Mouse (Mus musculus): Measurements from ENCODE around the gene Srebf1.

Gene Srebf1

GRCm38 (mm10) chr11:60233235-60233634 lies 10.9 kb upstream of the Srebf1 start:
- no peak for DNase-seq (ENCODE audit: low read depth)

GRCm38 (mm10) chr11:60232441-60233058 lies 10.2 kb upstream of the Srebf1 start:
- no peak for DNase-seq (ENCODE audit: low read depth)

GRCm38 (mm10) chr11:60231951-60232350 lies 9.6 kb upstream of the Srebf1 start:
- no peak for DNase-seq (ENCODE audit: low read depth)

- no peak for DNase-seq (ENCODE audit: low read depth)
Measured at GRCm38 (mm10) chr11:60231326-60231725, 8.9 kb upstream of the Srebf1 start.

GRCm38 (mm10) chr11:60230512-60230911 lies 8.1 kb upstream of the Srebf1 start:
- DNase-seq (ENCODE audit: low read depth): no peak

GRCm38 (mm10) chr11:60229821-60230220 lies 7.4 kb upstream of the Srebf1 start:
- no peak for DNase-seq (ENCODE audit: low read depth)

GRCm38 (mm10) chr11:60228525-60228924 lies 6.1 kb upstream of the Srebf1 start:
- no peak for DNase-seq (ENCODE audit: low read depth)

GRCm38 (mm10) chr11:60225874-60226273 lies 3.5 kb upstream of the Srebf1 start:
- no peak for DNase-seq (ENCODE audit: low read depth)

GRCm38 (mm10) chr11:60224676-60225075 lies 2.3 kb upstream of the Srebf1 start:
- DNase-seq (ENCODE audit: low read depth): no peak

- DNase-seq (ENCODE audit: low read depth): no peak
Measured at GRCm38 (mm10) chr11:60222085-60222468, 304 bp downstream of the Srebf1 start.

GRCm38 (mm10) chr11:60221425-60221824 lies 956 bp downstream of the Srebf1 start:
- DNase-seq (ENCODE audit: low read depth): no peak

- peak; percentile 88 for DNase-seq (ENCODE audit: low read depth)
Measured at GRCm38 (mm10) chr11:60220291-60220804, 2.0 kb downstream of the Srebf1 start.

- peak; percentile 62 for DNase-seq (ENCODE audit: low read depth)
Measured at GRCm38 (mm10) chr11:60219609-60220008, 2.8 kb downstream of the Srebf1 start.

GRCm38 (mm10) chr11:60217467-60217866 lies 4.9 kb downstream of the Srebf1 start:
- DNase-seq (ENCODE audit: low read depth): no peak

- DNase-seq (ENCODE audit: low read depth): no peak
Measured at GRCm38 (mm10) chr11:60216671-60217070, 5.7 kb downstream of the Srebf1 start.

GRCm38 (mm10) chr11:60213266-60213665 lies 9.1 kb downstream of the Srebf1 start:
- no peak for DNase-seq (ENCODE audit: low read depth)

GRCm38 (mm10) chr11:60211761-60212160 lies 10.6 kb downstream of the Srebf1 start:
- DNase-seq (ENCODE audit: low read depth): no peak

GRCm38 (mm10) chr11:60211152-60211551 lies 11.2 kb downstream of the Srebf1 start:
- no peak for DNase-seq (ENCODE audit: low read depth)

GRCm38 (mm10) chr11:60210305-60210724 lies 12.1 kb downstream of the Srebf1 start:
- peak; percentile 93 for DNase-seq (ENCODE audit: low read depth)

GRCm38 (mm10) chr11:60209933-60210249 lies 12.5 kb downstream of the Srebf1 start:
- no peak for DNase-seq (ENCODE audit: low read depth)

GRCm38 (mm10) chr11:60209217-60209932 lies 13.0 kb downstream of the Srebf1 start:
- DNase-seq (ENCODE audit: low read depth): no peak

GRCm38 (mm10) chr11:60208712-60209111 lies 13.7 kb downstream of the Srebf1 start:
- no peak for DNase-seq (ENCODE audit: low read depth)

GRCm38 (mm10) chr11:60208201-60208600 lies 14.2 kb downstream of the Srebf1 start:
- DNase-seq (ENCODE audit: low read depth): no peak

- DNase-seq (ENCODE audit: low read depth): no peak
Measured at GRCm38 (mm10) chr11:60206207-60206606, 16.2 kb downstream of the Srebf1 start.

Data from c-Kit-positive CD71-positive TER-119-negative erythroid progenitor cells, embryonic 14.5 days (primary cell).